Mouse (Mus musculus) forebrain, embryonic 16.5 days (tissue): ENCODE results near the gene Nup88. TPM values are rescaled to one million over a fixed set of nuclear protein-coding genes. Genes with fewer than 3 reads are reported as not detected.

Source experiments
- ATAC-seq: fragments of 200-750 bp; cut with Nextera tagmentation; 2 replicates; pipeline ENCODE4 v1.8.0; 2017; ENCODE audit warnings: mild to moderate bottlenecking, moderate library complexity
- H3K27ac ChIP-seq: fragments of 300-500 bp; sonication (generic); 2 replicates; pipeline ENCODE4 v1.5.1; 2014; ENCODE audit warnings: low read length, control low read depth
- H3K27me3 ChIP-seq: fragments of 300-500 bp; sonication (generic); replicated peaks from 2 replicates; pipeline ENCODE4 v1.6.1; 2014; ENCODE audit warnings: low read length; ENCODE audit not compliant: control insufficient read depth, insufficient read depth
- H3K36me3 ChIP-seq: fragments of 300-500 bp; sonication (generic); 2 replicates; pipeline ENCODE4 v1.6.1; 2014; ENCODE audit not compliant: control insufficient read depth, insufficient read depth
- H3K4me1 ChIP-seq: fragments of 300-500 bp; sonication (generic); replicated peaks from 2 replicates; pipeline ENCODE4 v1.6.1; 2014; ENCODE audit warnings: low read length; ENCODE audit not compliant: control insufficient read depth, insufficient read depth
- H3K4me2 ChIP-seq: fragments of 300-500 bp; sonication (generic); 2 replicates; pipeline ENCODE4 v1.6.1; 2014; ENCODE audit warnings: mild to moderate bottlenecking, low read length, control low read depth
- H3K4me3 ChIP-seq: fragments of 300-500 bp; sonication (generic); replicated peaks from 2 replicates; pipeline ENCODE4 v1.5.1; 2014; ENCODE audit warnings: mild to moderate bottlenecking, low read length, control low read depth
- H3K9ac ChIP-seq: fragments of 300-500 bp; sonication (generic); replicated peaks from 2 replicates; pipeline ENCODE4 v1.6.1; 2014; ENCODE audit warnings: low read depth, low read length, control low read depth
- H3K9me3 ChIP-seq: fragments of 300-500 bp; sonication (generic); 2 replicates; pipeline ENCODE4 v1.6.1; 2016; ENCODE audit warnings: low read length; ENCODE audit not compliant: control insufficient read depth
- WGBS: fragments of 180-500 bp; shearing (Covaris S2); extraction: QIAGEN DNeasy Blood & Tissue Kit; methylation state at CpG from one replicate; pipeline ENCODE4 v1.1.7; 2014; 5-methylcytosine and 5-hydroxymethylcytosine counted together
- polyA plus RNA-seq: library from polyadenylated mRNA; unstranded; fragments of >200 nt; fragmentation: Nextera tagmentation; extraction: Ambion mirVana; gene quantifications from 2 replicates; pipeline ENCODE4 v1.2.1, GENCODE M21; 2015

The Nup88 gene
- polyA plus RNA-seq, 1 experiment from 2014 or later: 150 TPM

DNA sequence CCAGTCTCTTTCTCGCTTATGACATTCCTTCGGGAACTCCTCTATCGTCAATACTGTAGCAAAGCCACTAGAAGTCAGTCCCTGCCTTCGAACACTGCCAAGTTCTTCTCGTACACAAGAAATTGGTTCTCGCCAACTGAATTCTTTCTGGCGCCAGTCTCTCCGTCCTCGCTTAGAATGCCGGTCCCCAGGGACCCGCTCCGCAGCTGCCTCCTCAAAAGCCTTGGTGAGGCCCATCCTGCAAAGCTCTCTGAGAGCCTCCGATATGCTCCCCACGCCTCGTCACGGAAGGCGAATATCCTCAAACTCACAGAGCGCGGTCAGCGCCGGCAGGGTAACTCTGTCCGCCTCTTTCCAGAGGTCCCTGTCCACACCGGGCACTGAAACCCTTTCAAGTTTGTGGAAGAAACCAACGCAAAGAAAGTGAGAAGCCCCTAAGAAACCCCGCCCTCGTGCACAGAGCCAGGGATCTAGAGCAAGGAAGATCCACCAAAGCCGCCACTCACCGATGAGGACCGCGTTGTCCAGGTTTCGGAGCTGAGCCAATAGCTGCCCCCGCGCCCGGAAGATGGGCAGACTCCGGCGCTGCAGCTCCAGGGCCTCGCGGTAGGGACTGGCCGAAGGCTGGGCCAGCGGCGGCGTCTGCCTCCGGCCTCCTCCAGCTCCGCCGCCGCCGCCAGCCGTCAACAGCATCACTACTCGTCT, 34.0 kb upstream of the Nup88 start:
- WGBS: under 1% methylated on average over 49 of the region's 49 CpGs
- no peaks in the 10 kb centered on the region for H3K9me3 ChIP-seq
- peaks cover 2% of the 10 kb centered on the region; the same call in 1 of the 2 replicates for H3K36me3 ChIP-seq
- peak overlapping the region; percentile 58; the same call in 1 of the 2 replicates for H3K27ac ChIP-seq
- H3K27me3 ChIP-seq: no peaks in the 10 kb centered on the region
- H3K9ac ChIP-seq: peak overlapping the region; percentile 71
- no peak; the same call in 1 of the 2 replicates for ATAC-seq
- H3K4me3 ChIP-seq: peak overlapping the region; percentile 98
- H3K4me2 ChIP-seq: peak overlapping the region; percentile 98
- H3K4me1 ChIP-seq: peaks cover 18% of the 10 kb centered on the region

DNA sequence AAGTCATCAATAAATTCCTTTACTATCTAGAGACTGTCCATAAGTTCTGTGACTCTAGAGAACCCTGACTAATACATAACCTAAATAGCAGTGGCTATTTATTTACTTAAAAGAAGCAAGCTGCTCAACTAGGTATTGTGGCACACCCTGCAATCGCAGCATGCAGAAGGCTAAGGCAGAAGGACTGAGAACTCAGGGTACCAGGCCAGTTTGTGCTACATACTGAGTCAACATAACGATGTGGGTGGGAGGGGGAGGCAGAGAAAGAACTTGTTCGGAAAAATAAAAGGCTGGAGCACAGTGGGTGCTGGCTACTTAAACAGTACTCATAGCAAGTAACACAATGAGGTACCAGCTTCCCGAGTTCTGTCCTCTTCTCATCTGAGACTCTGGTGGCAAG, 31.4 kb upstream of the Nup88 start:
- no peaks in the 10 kb centered on the region for H3K27me3 ChIP-seq
- H3K4me2 ChIP-seq: no peak overlapping the region
- no peaks in the 10 kb centered on the region for H3K9me3 ChIP-seq
- 72% methylated on average over 4 of the region's 4 CpGs for WGBS
- H3K4me1 ChIP-seq: peaks cover 18% of the 10 kb centered on the region
- ATAC-seq: no peak
- no peak overlapping the region for H3K4me3 ChIP-seq
- H3K9ac ChIP-seq: no peak overlapping the region
- no peak overlapping the region for H3K27ac ChIP-seq
- peaks cover 2% of the 10 kb centered on the region; the same call in 1 of the 2 replicates for H3K36me3 ChIP-seq

GRCm38 (mm10) chr11:70982557-70983228, 12.9 kb upstream of the Nup88 start, which contains the start of gene C1qbp:
Gene C1qbp (minus strand): TSS chr11:70983026.
- H3K27me3 ChIP-seq: no peaks in the 10 kb centered on the region
- peak within 1 kb of the TSS; percentile 42 for H3K27ac ChIP-seq
- peaks cover 32% of the 10 kb centered on the region for H3K36me3 ChIP-seq
- no peaks in the 10 kb centered on the region for H3K9me3 ChIP-seq
- 1% methylated on average over 62 of the region's 64 CpGs for WGBS
- H3K4me1 ChIP-seq: peaks cover 11% of the 10 kb centered on the region
- H3K4me3 ChIP-seq: peak within 1 kb of the TSS; percentile 93
- ATAC-seq: peak; percentile 96
- H3K4me2 ChIP-seq: peak within 1 kb of the TSS; percentile 91
- peak within 1 kb of the TSS; percentile 84 for H3K9ac ChIP-seq

GRCm38 (mm10) chr11:70982030-70982429, 12.3 kb upstream of the Nup88 start:
- peak overlapping the region; percentile 84 for H3K9ac ChIP-seq
- H3K4me3 ChIP-seq: peak overlapping the region; percentile 93
- 8% methylated on average over 12 of the region's 12 CpGs for WGBS
- H3K4me2 ChIP-seq: peak overlapping the region; percentile 91
- peaks cover 11% of the 10 kb centered on the region for H3K4me1 ChIP-seq
- peaks cover 36% of the 10 kb centered on the region for H3K36me3 ChIP-seq
- ATAC-seq: no peak
- H3K27ac ChIP-seq: no peak overlapping the region
- H3K27me3 ChIP-seq: no peaks in the 10 kb centered on the region
- H3K9me3 ChIP-seq: no peaks in the 10 kb centered on the region

DNA sequence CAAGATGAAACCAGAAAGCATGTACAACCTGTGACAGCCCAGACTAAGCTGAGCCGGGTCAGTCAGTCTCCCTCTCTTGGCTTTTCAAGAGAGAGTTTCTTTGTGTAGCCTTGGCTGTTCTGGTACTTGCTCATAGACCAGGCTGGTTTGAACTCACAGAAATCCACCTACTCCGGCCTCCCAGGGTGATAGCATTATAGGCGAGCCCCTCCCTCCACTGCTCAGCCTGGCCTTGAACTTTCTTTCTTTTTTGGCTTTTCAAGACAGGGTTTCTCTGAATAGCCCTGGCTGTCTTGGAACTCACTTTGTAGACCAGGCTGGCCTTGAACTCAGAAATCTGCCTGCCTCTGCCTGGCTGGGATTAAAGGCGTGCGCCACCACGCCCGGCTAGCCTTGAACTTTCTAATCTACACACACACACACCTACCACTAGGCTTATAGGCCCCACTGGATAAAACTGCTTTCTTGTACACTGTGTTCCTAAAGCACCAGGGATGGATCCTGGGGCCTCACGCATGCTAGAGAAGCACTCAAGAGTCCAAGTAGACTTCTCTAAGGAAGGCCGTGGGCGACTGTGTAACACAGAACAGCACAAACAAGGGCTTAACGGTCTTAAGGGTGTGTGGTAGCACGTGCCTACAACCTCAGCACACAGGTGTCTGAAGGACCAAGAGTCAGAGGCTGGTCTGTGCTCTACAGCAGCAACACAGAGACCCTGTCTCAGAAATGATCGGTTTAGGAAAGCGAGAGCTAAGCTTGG, 11.2 kb upstream of the Nup88 start:
- Histone ChIP-seq H3K36me3 (peaks cover 28% of the 10 kb centered on the region), H3K4me1 (peaks cover 11% of the 10 kb centered on the region)
- WGBS: 92% methylated on average over 14 of the region's 14 CpGs

DNA sequence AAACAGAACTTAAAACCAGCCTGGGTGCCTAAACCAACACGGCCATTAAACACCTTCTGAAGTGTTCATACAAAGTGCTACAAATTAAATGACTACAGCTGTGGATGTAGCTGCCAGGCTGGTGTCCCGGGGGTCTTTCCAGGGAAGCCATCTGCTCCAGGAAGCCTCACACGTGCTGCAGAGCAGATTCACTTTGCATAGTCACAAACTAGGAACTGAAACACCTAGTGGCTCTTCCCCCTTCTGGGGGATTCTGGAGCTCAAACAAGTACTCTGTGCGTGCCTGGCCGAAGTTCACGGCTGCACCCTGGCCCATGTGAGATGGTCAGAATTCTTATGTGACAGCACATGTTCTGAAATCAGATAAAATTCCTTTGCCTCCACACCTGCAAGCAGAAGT, 10.5 kb upstream of the Nup88 start:
- Histone ChIP-seq H3K4me1 (peaks cover 11% of the 10 kb centered on the region), H3K9ac (no peak overlapping the region), H3K27me3 (no peaks in the 10 kb centered on the region), H3K36me3 (peaks cover 29% of the 10 kb centered on the region), H3K4me3 (no peak overlapping the region), H3K9me3 (no peaks in the 10 kb centered on the region), H3K4me2 (no peak overlapping the region), H3K27ac (no peak overlapping the region)
- ATAC-seq: no peak
- WGBS: 86% methylated on average over 6 of the region's 6 CpGs

More for the DNA sequence above, 11.2 kb upstream of the Nup88 start:
- Histone ChIP-seq H3K4me2 (no peak overlapping the region), H3K27ac (no peak overlapping the region), H3K27me3 (no peaks in the 10 kb centered on the region), H3K9me3 (no peaks in the 10 kb centered on the region), H3K9ac (no peak overlapping the region), H3K4me3 (no peak overlapping the region)
- ATAC-seq: no peak

DNA sequence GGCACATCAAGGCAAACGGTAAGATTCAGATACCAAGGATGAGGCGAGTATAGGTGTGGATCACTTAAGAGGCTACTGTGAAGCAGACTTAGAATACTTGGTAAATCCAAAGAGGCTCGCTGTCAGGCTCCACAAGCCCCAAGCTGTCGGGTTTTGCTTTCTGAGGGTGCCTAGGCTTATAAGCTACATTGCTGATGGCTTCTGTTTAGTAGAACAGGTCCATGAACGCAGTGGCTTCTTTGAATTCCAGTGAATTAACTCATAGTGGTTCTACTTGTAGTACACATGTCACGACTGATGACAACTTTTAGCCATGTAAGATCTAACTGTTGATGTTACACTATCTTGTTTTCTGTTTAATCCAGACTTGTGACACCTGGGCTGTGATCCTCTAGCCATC, 7.5 kb upstream of the Nup88 start:
- Histone ChIP-seq H3K27me3 (no peaks in the 10 kb centered on the region), H3K36me3 (peaks cover 33% of the 10 kb centered on the region), H3K4me2 (no peak overlapping the region), H3K4me3 (no peak overlapping the region), H3K4me1 (peaks cover 8% of the 10 kb centered on the region), H3K27ac (no peak overlapping the region), H3K9me3 (no peaks in the 10 kb centered on the region), H3K9ac (no peak overlapping the region)
- WGBS: 94% methylated on average over 6 of the region's 6 CpGs
- no peak for ATAC-seq

DNA sequence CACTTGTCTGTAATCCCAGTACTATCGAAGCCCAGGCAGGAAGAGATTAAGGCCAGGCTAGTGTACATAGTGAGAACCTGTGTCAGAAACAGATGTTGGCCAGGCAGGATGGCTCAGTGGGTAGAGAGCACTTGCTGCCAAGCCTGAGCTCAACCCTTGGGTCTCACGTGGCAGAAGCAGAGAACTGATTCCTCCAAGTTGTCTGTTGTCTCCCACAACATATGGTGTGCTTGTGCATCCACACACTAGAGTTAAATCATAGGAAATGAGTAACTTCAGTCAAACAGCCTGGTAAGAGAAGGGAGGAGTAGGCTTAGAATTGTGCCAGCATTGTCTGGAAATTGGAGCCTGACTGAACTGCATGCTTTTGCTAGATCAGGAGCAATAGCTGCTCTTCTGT, 5.4 kb upstream of the Nup88 start:
- Histone ChIP-seq H3K27me3 (no peaks in the 10 kb centered on the region), H3K4me2 (no peak overlapping the region), H3K9me3 (no peaks in the 10 kb centered on the region), H3K9ac (no peak overlapping the region), H3K4me1 (peaks cover 6% of the 10 kb centered on the region), H3K27ac (no peak overlapping the region), H3K4me3 (no peak overlapping the region), H3K36me3 (peaks cover 31% of the 10 kb centered on the region)
- ATAC-seq: no peak
- 73% methylated on average over 2 of the region's 2 CpGs for WGBS

DNA sequence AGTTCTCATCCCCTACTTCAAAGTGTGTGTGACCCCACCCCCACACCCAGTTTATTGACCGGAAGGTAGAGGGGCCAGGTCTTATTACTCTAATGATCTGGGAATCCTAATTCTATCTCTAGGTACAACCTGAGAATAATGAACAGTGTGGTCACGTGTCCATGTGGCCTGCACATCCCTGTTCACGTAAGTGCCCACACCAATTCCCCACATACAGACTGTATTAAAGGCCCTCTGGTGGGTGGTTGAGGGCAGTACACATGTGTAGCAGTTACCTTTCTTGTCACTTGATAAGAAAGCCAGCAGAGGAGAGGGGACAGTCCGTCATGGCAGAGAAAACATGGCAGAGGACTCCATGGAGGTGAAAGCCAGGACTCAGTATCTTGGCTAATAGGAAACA, 4.2 kb upstream of the Nup88 start:
- no peak overlapping the region for H3K27ac ChIP-seq
- no peak for ATAC-seq

More for the DNA sequence above, 4.2 kb upstream of the Nup88 start:
- H3K4me2 ChIP-seq: no peak overlapping the region
- H3K4me3 ChIP-seq: no peak overlapping the region
- 70% methylated on average over 4 of the region's 4 CpGs for WGBS
- peaks cover 23% of the 10 kb centered on the region for H3K36me3 ChIP-seq
- no peaks in the 10 kb centered on the region for H3K27me3 ChIP-seq
- H3K9ac ChIP-seq: no peak overlapping the region
- no peaks in the 10 kb centered on the region for H3K9me3 ChIP-seq
- peaks cover 6% of the 10 kb centered on the region for H3K4me1 ChIP-seq
